Mouse (Mus musculus) spleen, adult 12 weeks (tissue): ENCODE data around the gene Cachd1.

Experiments used
- DNase-seq: peaks from one replicate; pipeline ENCODE4 v3.0.0; 2022; ENCODE audit warnings: low spot score

The Cachd1 gene

GRCm38 (mm10) chr4:101062146-101062545 lies 285.7 kb downstream of the Cachd1 start:
- no peak for DNase-seq

GRCm38 (mm10) chr4:101066401-101066800 lies 289.9 kb downstream of the Cachd1 start:
- no peak for DNase-seq

GRCm38 (mm10) chr4:101068786-101069153 lies 292.3 kb downstream of the Cachd1 start, which contains the start of gene Raver2:
Gene Raver2, plus strand, starts transcription at chr4:101068983.
- DNase-seq = no peak

- DNase-seq = no peak
Measured at GRCm38 (mm10) chr4:101069154-101069971, 292.9 kb downstream of the Cachd1 start.

GRCm38 (mm10) chr4:101071570-101071969 lies 295.1 kb downstream of the Cachd1 start:
- no peak for DNase-seq

GRCm38 (mm10) chr4:101076425-101076824 lies 299.9 kb downstream of the Cachd1 start:
- no peak for DNase-seq
